Mouse (Mus musculus) T-cell, adult 2 months (primary cell): ENCODE results near the gene Atad5.

Source experiments
- DNase-seq: peaks from one replicate; pipeline ENCODE4 v3.0.0; 2022; ENCODE audit warnings: low spot score

Gene Atad5

GRCm38 (mm10) chr11:80088917-80089816 lies at the start of gene Atad5:
TSS of gene Atad5 (plus strand) at chr11:80089400.
- peak; percentile 83 for DNase-seq

- DNase-seq = peak; percentile 56
These were observed 46.4 kb upstream of the Atad5 start for GRCm38 (mm10) chr11:80042615-80043418.

GRCm38 (mm10) chr11:80043419-80043817 lies 45.8 kb upstream of the Atad5 start:
- no peak for DNase-seq

GRCm38 (mm10) chr11:80046856-80047255 lies 42.3 kb upstream of the Atad5 start:
- DNase-seq = no peak

- DNase-seq = no peak
These were observed 39.1 kb upstream of the Atad5 start for GRCm38 (mm10) chr11:80050088-80050487.

GRCm38 (mm10) chr11:80052456-80052855 lies 36.7 kb upstream of the Atad5 start:
- DNase-seq = no peak

GRCm38 (mm10) chr11:80053171-80053570 lies 36.0 kb upstream of the Atad5 start:
- no peak for DNase-seq

GRCm38 (mm10) chr11:80054659-80055058 lies 34.5 kb upstream of the Atad5 start:
- no peak for DNase-seq

- no peak for DNase-seq
These were observed 33.1 kb upstream of the Atad5 start for GRCm38 (mm10) chr11:80056141-80056540.

- no peak for DNase-seq
These were observed 27.0 kb upstream of the Atad5 start for GRCm38 (mm10) chr11:80062159-80062558.

- DNase-seq = peak; percentile 31
These were observed 22.8 kb upstream of the Atad5 start for GRCm38 (mm10) chr11:80066373-80066772.

- DNase-seq = peak; percentile 56
These were observed 21.6 kb upstream of the Atad5 start for GRCm38 (mm10) chr11:80067558-80067957.

- no peak for DNase-seq
These were observed 19.4 kb upstream of the Atad5 start for GRCm38 (mm10) chr11:80069815-80070214.

- DNase-seq = no peak
These were observed 18.2 kb upstream of the Atad5 start for GRCm38 (mm10) chr11:80071039-80071438.

GRCm38 (mm10) chr11:80072365-80072764 lies 16.8 kb upstream of the Atad5 start:
- no peak for DNase-seq

- peak; percentile 41 for DNase-seq
These were observed 13.5 kb upstream of the Atad5 start for GRCm38 (mm10) chr11:80075608-80076277.

- peak; percentile 44 for DNase-seq
These were observed 11.2 kb upstream of the Atad5 start for GRCm38 (mm10) chr11:80077784-80078545.

GRCm38 (mm10) chr11:80078831-80079230 lies 10.4 kb upstream of the Atad5 start:
- no peak for DNase-seq

GRCm38 (mm10) chr11:80079751-80080150 lies 9.4 kb upstream of the Atad5 start:
- no peak for DNase-seq

- DNase-seq = no peak
These were observed 8.8 kb upstream of the Atad5 start for GRCm38 (mm10) chr11:80080381-80080825.
